Mouse (Mus musculus) myocyte (in vitro differentiated cells): ENCODE data around the gene Aldh3a2. TPM values are rescaled to one million over a fixed set of nuclear protein-coding genes. Genes with fewer than 3 reads are reported as not detected.

Source experiments
- H3K27me3 ChIP-seq: one replicate; pipeline ENCODE4 v1.6.1; 2011; ENCODE audit not compliant: control insufficient read depth, insufficient read depth, insufficient read length
- H3K36me3 ChIP-seq: one replicate; pipeline ENCODE4 v1.6.1; 2011; ENCODE audit not compliant: control insufficient read depth, insufficient read depth
- H3K4me2 ChIP-seq: one replicate; pipeline ENCODE4 v1.6.1; 2011; ENCODE audit warnings: low read depth, control low read depth
- H3K4me3 ChIP-seq: one replicate; pipeline ENCODE4 v1.5.1; 2011; ENCODE audit warnings: mild to moderate bottlenecking, control low read depth, moderate library complexity
- H3K79me2 ChIP-seq: one replicate; pipeline ENCODE4 v1.6.1; 2011; ENCODE audit not compliant: control insufficient read depth, insufficient read depth
- H3ac ChIP-seq: one replicate; pipeline ENCODE4 v1.6.1; 2011; ENCODE audit not compliant: control insufficient read depth, insufficient read length
- CEBPB ChIP-seq: IDR thresholded peaks from 2 replicates; pipeline ENCODE4 v1.6.1; 2011; ENCODE audit warnings: mild to moderate bottlenecking, moderate library complexity; ENCODE audit not compliant: poor library complexity, insufficient read depth, severe bottlenecking
- E2F4 ChIP-seq: IDR thresholded peaks from one replicate; pipeline ENCODE4 v1.6.1; 2011; ENCODE audit warnings: mild to moderate bottlenecking, control low read depth, moderate library complexity; ENCODE audit not compliant: insufficient read depth
- MAX ChIP-seq: IDR thresholded peaks from one replicate; pipeline ENCODE4 v1.6.1; 2011; ENCODE audit warnings: low read depth, mild to moderate bottlenecking, control low read depth
- MYOD1 ChIP-seq, 3 experiments: IDR thresholded peaks; one replicate each; pipeline ENCODE4 v1.6.1; 2011; ENCODE audit warnings: control low read depth in 2 of 3, low read depth in 2 of 3, mild to moderate bottlenecking in 2 of 3, moderate library complexity in 1 of 3; ENCODE audit not compliant: insufficient read length in 2 of 3, control insufficient read depth in 1 of 3
- MYOG ChIP-seq, 3 experiments: IDR thresholded peaks; one replicate each; pipeline ENCODE4 v1.6.1; 2011; ENCODE audit warnings: control low read depth in 2 of 3, low read depth in 2 of 3, mild to moderate bottlenecking in 2 of 3; ENCODE audit not compliant: insufficient read length in 2 of 3, control insufficient read depth in 1 of 3, insufficient read depth in 1 of 3
- POLR2A ChIP-seq: IDR thresholded peaks from one replicate; pipeline ENCODE4 v1.6.1; 2011; ENCODE audit warnings: low read depth, mild to moderate bottlenecking, control low read depth, moderate library complexity; ENCODE audit not compliant: insufficient read length
- POLR2AphosphoS2 ChIP-seq: IDR thresholded peaks from one replicate; pipeline ENCODE4 v1.6.1; 2011; ENCODE audit warnings: low read depth, control low read depth; ENCODE audit not compliant: insufficient read length
- REST ChIP-seq: IDR thresholded peaks from one replicate; pipeline ENCODE4 v1.6.1; 2011; ENCODE audit warnings: mild to moderate bottlenecking, control low read depth, moderate library complexity; ENCODE audit not compliant: insufficient read depth, insufficient read length
- SRF ChIP-seq: IDR thresholded peaks from one replicate; pipeline ENCODE4 v1.6.1; 2011; ENCODE audit warnings: low read depth; ENCODE audit not compliant: control insufficient read depth, insufficient read length
- TCF12 ChIP-seq: IDR thresholded peaks from one replicate; pipeline ENCODE4 v1.6.1; 2011; ENCODE audit warnings: mild to moderate bottlenecking, control low read depth; ENCODE audit not compliant: poor library complexity, insufficient read depth, severe bottlenecking
- TCF3 ChIP-seq: IDR thresholded peaks from one replicate; pipeline ENCODE4 v1.6.1; 2011; ENCODE audit warnings: low read depth, control low read depth; ENCODE audit not compliant: insufficient read length
- USF1 ChIP-seq: IDR thresholded peaks from one replicate; pipeline ENCODE4 v1.6.1; 2011; ENCODE audit warnings: low read depth, mild to moderate bottlenecking, control low read depth, moderate library complexity
- polyA plus RNA-seq: library from polyadenylated mRNA; unstranded; fragments of >200 nt; fragmentation: generic; extraction: Trizol; gene quantifications from one replicate; pipeline ENCODE4 v1.2.1, GENCODE M21; 2012; ENCODE audit warnings: missing spikeins

The Aldh3a2 gene
- polyA plus RNA-seq, 1 experiment, result 28.6 TPM

- no peak for TF ChIP-seq CEBPB
- no peak for TF ChIP-seq TCF12
- no peak for TF ChIP-seq MYOD1 (IDR thresholded peaks at IDR 0.05; ENCODE audit: control insufficient read depth in 1 of 3, insufficient read length in 2 of 3, low read depth in 2 of 3)
- no peak for TF ChIP-seq REST
- no peak for TF ChIP-seq POLR2A
- TF ChIP-seq MAX, result no peak
- H3K36me3 ChIP-seq, result no peaks in the 10 kb centered on the region
- H3K27me3 ChIP-seq, result no peaks in the 10 kb centered on the region
- H3K4me2 ChIP-seq, result no peak overlapping the region
- no peak overlapping the region for H3K4me3 ChIP-seq
- H3K79me2 ChIP-seq, result no peaks in the 10 kb centered on the region
- no peak overlapping the region for H3ac ChIP-seq
These were observed 45.3 kb downstream of the Aldh3a2 start for GRCm38 (mm10) chr11:61222007-61222406.

GRCm38 (mm10) chr11:61220156-61220881, 46.9 kb downstream of the Aldh3a2 start:
- peak overlapping the region; percentile 16 for H3K4me2 ChIP-seq
- TF ChIP-seq MAX, result no peak
- no peak for TF ChIP-seq MYOG (IDR thresholded peaks at IDR 0.05; ENCODE audit: control insufficient read depth in 1 of 3, insufficient read depth in 1 of 3, insufficient read length in 2 of 3, low read depth in 2 of 3)
- no peak for TF ChIP-seq POLR2A
- no peak for TF ChIP-seq E2F4
- no peak for TF ChIP-seq CEBPB
- no peak for TF ChIP-seq TCF12
- TF ChIP-seq USF1, result no peak
- no peak for TF ChIP-seq MYOD1 (IDR thresholded peaks at IDR 0.05; ENCODE audit: control insufficient read depth in 1 of 3, insufficient read length in 2 of 3, low read depth in 2 of 3)
- TF ChIP-seq TCF3, result no peak
- TF ChIP-seq POLR2AphosphoS2, result no peak
- TF ChIP-seq SRF, result no peak
- TF ChIP-seq REST, result no peak
- no peaks in the 10 kb centered on the region for H3K79me2 ChIP-seq

GRCm38 (mm10) chr11:61215936-61216335, 51.3 kb downstream of the Aldh3a2 start:
- Histone ChIP-seq H3K4me2 (no peak overlapping the region), H3K79me2 (no peaks in the 10 kb centered on the region), H3K4me3 (no peak overlapping the region), H3K27me3 (no peaks in the 10 kb centered on the region), H3ac (no peak overlapping the region), H3K36me3 (no peaks in the 10 kb centered on the region)
- TF ChIP-seq REST, result no peak
- no peak for TF ChIP-seq SRF
- no peak for TF ChIP-seq POLR2AphosphoS2
- no peak for TF ChIP-seq MYOG (IDR thresholded peaks at IDR 0.05; ENCODE audit: control insufficient read depth in 1 of 3, insufficient read depth in 1 of 3, insufficient read length in 2 of 3, low read depth in 2 of 3)
- TF ChIP-seq MYOD1 (IDR thresholded peaks at IDR 0.05; ENCODE audit: control insufficient read depth in 1 of 3, insufficient read length in 2 of 3, low read depth in 2 of 3), result no peak
- TF ChIP-seq TCF12, result no peak
- no peak for TF ChIP-seq CEBPB
- TF ChIP-seq POLR2A, result no peak
- no peak for TF ChIP-seq E2F4
- TF ChIP-seq USF1, result no peak
- no peak for TF ChIP-seq MAX
- TF ChIP-seq TCF3, result no peak

More at GRCm38 (mm10) chr11:61220156-61220881, 46.9 kb downstream of the Aldh3a2 start:
- no peak overlapping the region for H3ac ChIP-seq
- H3K4me3 ChIP-seq, result no peak overlapping the region
- no peaks in the 10 kb centered on the region for H3K27me3 ChIP-seq
- H3K36me3 ChIP-seq, result no peaks in the 10 kb centered on the region

- Histone ChIP-seq H3K4me2 (no peak overlapping the region), H3K36me3 (no peaks in the 10 kb centered on the region), H3K79me2 (no peaks in the 10 kb centered on the region), H3K4me3 (no peak overlapping the region), H3K27me3 (no peaks in the 10 kb centered on the region), H3ac (no peak overlapping the region)
- TF ChIP-seq MYOG (IDR thresholded peaks at IDR 0.05; ENCODE audit: control insufficient read depth in 1 of 3, insufficient read depth in 1 of 3, insufficient read length in 2 of 3, low read depth in 2 of 3), result no peak
- TF ChIP-seq REST, result no peak
- no peak for TF ChIP-seq POLR2A
- TF ChIP-seq POLR2AphosphoS2, result no peak
- TF ChIP-seq TCF12, result no peak
- TF ChIP-seq TCF3, result no peak
- no peak for TF ChIP-seq USF1
- TF ChIP-seq E2F4, result no peak
- no peak for TF ChIP-seq CEBPB
- no peak for TF ChIP-seq MYOD1 (IDR thresholded peaks at IDR 0.05; ENCODE audit: control insufficient read depth in 1 of 3, insufficient read length in 2 of 3, low read depth in 2 of 3)
- no peak for TF ChIP-seq MAX
- TF ChIP-seq SRF, result no peak
These were observed 55.2 kb downstream of the Aldh3a2 start for GRCm38 (mm10) chr11:61212102-61212501.
